Mouse (Mus musculus) layer of hippocampus, adult 2 months (tissue): Measurements from ENCODE around the gene Klrb1. TPM values are rescaled to one million over a fixed set of nuclear protein-coding genes. Genes with fewer than 3 reads are reported as not detected.
A peak's percentile ranks its signal among the peaks of the same experiment; 100 is the strongest.

Experiments
- DNase-seq, 2 experiments: peaks; one replicate each; pipeline ENCODE4 v3.0.0; 2022; ENCODE audit warnings: low spot score in 2 of 2
- H3K27ac ChIP-seq: fragments of 200-600 bp; 2 replicates; pipeline ENCODE4 v1.8.1; 2022
- H3K4me3 ChIP-seq: fragments of 200-600 bp; 2 replicates; pipeline ENCODE4 v1.8.1; 2022; ENCODE audit warnings: mild to moderate bottlenecking
- CTCF ChIP-seq: fragments of 200-600 bp; conservative IDR thresholded peaks from 2 replicates; pipeline ENCODE4 v1.8.1; 2022; ENCODE audit warnings: antibody characterized with exemption, mild to moderate bottlenecking, moderate library complexity
- total RNA-seq, 2 experiments: library from RNA; stranded (reverse); gene quantifications; 2 replicates each; pipeline ENCODE4 v1.2.3; 2021

The Klrb1 gene
- total RNA-seq, 2 experiments from 2014 or later: not detected

GRCm38 (mm10) chr6:128669936-128670335, 52.9 kb downstream of the Klrb1 start:
- no peak for DNase-seq
- no peak for TF ChIP-seq CTCF
- H3K27ac ChIP-seq: no peak overlapping the region
- H3K4me3 ChIP-seq: no peak overlapping the region

- DNase-seq: no peak
- no peak within 1 kb of the TSS for H3K4me3 ChIP-seq
- peak; percentile 52 for TF ChIP-seq CTCF
Measured at GRCm38 (mm10) chr6:128662206-128662605, 60.7 kb downstream of the Klrb1 start, which contains the start of gene Clec2h. Gene Clec2h, plus strand, starts transcription at chr6:128662385.

DNA sequence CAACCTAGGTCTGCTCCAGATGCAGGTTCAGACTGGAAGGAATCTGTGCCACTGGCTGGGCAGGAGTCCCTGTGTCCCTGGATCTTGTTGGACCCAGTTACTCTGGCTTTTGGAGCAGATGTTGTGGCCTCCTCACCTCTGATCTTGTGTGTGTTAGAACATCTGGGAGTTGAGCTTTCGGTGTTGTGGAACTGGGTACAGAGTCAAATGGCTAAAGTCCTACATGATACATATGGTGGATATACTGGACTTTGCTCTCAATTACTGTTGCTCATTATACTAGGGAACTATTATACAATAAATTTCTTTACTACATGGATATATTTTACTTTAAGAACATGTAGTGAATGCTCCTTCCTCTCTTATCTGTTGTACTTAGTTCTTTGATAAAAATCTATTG, 61.6 kb downstream of the Klrb1 start:
- Histone ChIP-seq H3K27ac (no peak overlapping the region), H3K4me3 (no peak overlapping the region)
- DNase-seq: no peak
- no peak for TF ChIP-seq CTCF

More at GRCm38 (mm10) chr6:128662206-128662605, 60.7 kb downstream of the Klrb1 start, which contains the start of gene Clec2h:
- no peak within 1 kb of the TSS for H3K27ac ChIP-seq

Other genes with a start within 250 kb of the Klrb1 start
- not detected for gene Pzp, start 196.3 kb downstream of the Klrb1 start, total RNA-seq
- 10 to 100 TPM in 1 of 2 experiments, 1 to 10 TPM in 1; 9.8 to 10.4 TPM for gene A2ml1, start 141.5 kb downstream of the Klrb1 start, total RNA-seq
- not detected for gene Klrb1a, start 99.5 kb downstream of the Klrb1 start, total RNA-seq
- not detected for gene Clec2h, start 60.7 kb downstream of the Klrb1 start, total RNA-seq
- not detected for gene Klrb1c, start 66.2 kb upstream of the Klrb1 start, total RNA-seq
- gene Gm44511, start 103.3 kb upstream of the Klrb1 start, total RNA-seq: not detected
- gene Klrb1b, start 103.3 kb upstream of the Klrb1 start, total RNA-seq: not detected
- gene Clec2i, start 164.5 kb upstream of the Klrb1 start, total RNA-seq: not detected
- gene BC035044, start 168.1 kb upstream of the Klrb1 start, total RNA-seq: 1 to 10 TPM; 2.0 to 2.8 TPM
- 1 to 10 TPM in 1 of 2 experiments, under 1 TPM in 1; 0.71 to 1.0 TPM for gene Clec2g, start 211.3 kb upstream of the Klrb1 start, total RNA-seq